Mouse (Mus musculus) hematopoietic multipotent progenitor cell, adult 10-12 weeks (in vitro differentiated cells): Measurements from ENCODE around the gene Polr2m. TPM values are rescaled to one million over a fixed set of nuclear protein-coding genes. Genes with fewer than 3 reads are reported as not detected.

Source experiments
- polyA plus RNA-seq: library from polyadenylated mRNA; stranded (reverse); fragments of >175 nt; gene quantifications from 2 replicates; pipeline ENCODE4 v1.2.3, GENCODE M21; 2012; ENCODE audit warnings: low replicate concordance

Polr2m gene
- 276 and 766 TPM in 2 replicates for polyA plus RNA-seq

DNA sequence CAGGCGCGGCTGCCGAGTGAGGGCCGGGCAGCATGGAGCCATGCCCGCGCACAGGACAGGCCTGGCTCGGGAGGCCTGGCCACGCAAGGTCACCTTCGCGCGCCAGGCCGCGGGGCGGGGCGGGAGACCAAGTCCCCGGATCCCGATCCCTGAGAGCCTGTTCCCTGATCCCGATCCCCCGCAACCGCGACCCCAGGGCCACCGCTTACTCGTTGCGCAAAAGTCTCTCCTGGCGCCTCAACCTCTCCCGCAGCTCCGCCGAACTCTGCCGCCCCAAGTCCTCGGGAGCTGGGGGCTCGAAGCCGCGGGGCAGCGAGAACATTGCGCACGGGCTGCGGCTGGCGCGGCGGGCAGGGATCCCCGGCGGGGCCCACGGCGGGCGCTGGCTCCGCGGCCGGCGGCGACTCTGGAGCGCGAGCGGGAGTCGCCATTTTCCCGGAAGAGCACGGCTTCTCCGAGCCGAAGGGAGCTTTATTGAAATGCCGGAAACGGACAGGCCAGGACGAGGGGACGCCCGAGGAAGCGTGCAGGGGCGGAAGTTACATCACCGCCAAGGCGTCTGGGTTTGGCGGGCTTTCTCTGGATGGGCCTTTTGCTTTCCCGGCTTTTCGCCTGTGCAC lies at the start of gene Polr2m:
Gene Polr2m, minus strand, starts transcription at position 461 of the 620 bp plus-strand sequence.

Other genes with a start within 250 kb of the Polr2m start
- 0.68 and 1.0 TPM in 2 replicates for gene Myzap, start 106.4 kb upstream of the Polr2m start, polyA plus RNA-seq